Mouse (Mus musculus) bone marrow macrophage, adult 2 months (primary cell): ENCODE measurements around the gene Fblim1. TPM values are rescaled to one million over a fixed set of nuclear protein-coding genes. Genes with fewer than 3 reads are reported as not detected.
A peak's percentile ranks its signal among the peaks of the same experiment; 100 is the strongest.
"Not testable (repeated sequence)": the region's sequence is repeated elsewhere in the genome, so short reads cannot be mapped to it uniquely, and the experiment has no call there.

ENCODE experiments used
- H3K27ac ChIP-seq: 2 replicates; pipeline ENCODE4 v1.5.1; 2012; ENCODE audit warnings: low read depth, low read length; ENCODE audit not compliant: insufficient read depth
- H3K4me1 ChIP-seq: 2 replicates; pipeline ENCODE4 v1.6.1; 2012; ENCODE audit warnings: low read length; ENCODE audit not compliant: control insufficient read depth, insufficient read depth
- H3K4me3 ChIP-seq: 2 replicates; pipeline ENCODE4 v1.5.1; 2012; ENCODE audit warnings: mild to moderate bottlenecking, low read length, moderate library complexity; ENCODE audit not compliant: insufficient read depth
- CTCF ChIP-seq: IDR thresholded peaks from 2 replicates; pipeline ENCODE4 v1.5.1; 2012; ENCODE audit warnings: low read depth, mild to moderate bottlenecking, low read length, moderate library complexity
- POLR2A ChIP-seq: IDR thresholded peaks from 2 replicates; pipeline ENCODE4 v1.6.1; 2012; ENCODE audit warnings: mild to moderate bottlenecking, low read depth, low read length, borderline replicate concordance
- polyA plus RNA-seq: library from polyadenylated mRNA; stranded (reverse); fragments of >200 nt; gene quantifications from 2 replicates; pipeline ENCODE4 v1.2.4, GENCODE M21; 2012; ENCODE audit not compliant: missing spikeins, insufficient read depth, insufficient read length

Fblim1 gene
- polyA plus RNA-seq, 1 experiment, result 65.0 TPM

DNA sequence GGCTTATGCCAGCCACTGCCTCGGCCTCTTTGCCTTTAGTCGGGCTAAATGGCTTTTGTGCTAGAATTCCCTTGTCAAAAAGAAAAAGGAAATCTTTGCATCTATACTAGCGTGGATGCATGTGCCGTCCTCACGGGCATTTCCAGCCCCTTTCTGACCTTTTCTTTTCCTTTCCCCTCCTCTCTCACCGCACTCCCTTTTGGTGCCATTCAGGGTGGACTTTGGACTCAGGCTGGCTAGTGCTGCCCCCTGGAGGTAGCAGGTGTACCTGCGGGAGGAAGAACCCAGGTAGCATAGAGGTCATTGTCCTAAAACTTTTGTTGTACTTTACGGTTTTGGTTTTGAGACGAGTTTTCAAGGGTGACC is 46.0 kb downstream of the Fblim1 start:
- Histone ChIP-seq H3K4me3 (peak overlapping the region; percentile 63), H3K27ac (peak overlapping the region; percentile 95), H3K4me1 (peaks cover 14% of the 10 kb centered on the region)
- TF ChIP-seq CTCF, result peak; percentile 81
- no peak for TF ChIP-seq POLR2A

DNA sequence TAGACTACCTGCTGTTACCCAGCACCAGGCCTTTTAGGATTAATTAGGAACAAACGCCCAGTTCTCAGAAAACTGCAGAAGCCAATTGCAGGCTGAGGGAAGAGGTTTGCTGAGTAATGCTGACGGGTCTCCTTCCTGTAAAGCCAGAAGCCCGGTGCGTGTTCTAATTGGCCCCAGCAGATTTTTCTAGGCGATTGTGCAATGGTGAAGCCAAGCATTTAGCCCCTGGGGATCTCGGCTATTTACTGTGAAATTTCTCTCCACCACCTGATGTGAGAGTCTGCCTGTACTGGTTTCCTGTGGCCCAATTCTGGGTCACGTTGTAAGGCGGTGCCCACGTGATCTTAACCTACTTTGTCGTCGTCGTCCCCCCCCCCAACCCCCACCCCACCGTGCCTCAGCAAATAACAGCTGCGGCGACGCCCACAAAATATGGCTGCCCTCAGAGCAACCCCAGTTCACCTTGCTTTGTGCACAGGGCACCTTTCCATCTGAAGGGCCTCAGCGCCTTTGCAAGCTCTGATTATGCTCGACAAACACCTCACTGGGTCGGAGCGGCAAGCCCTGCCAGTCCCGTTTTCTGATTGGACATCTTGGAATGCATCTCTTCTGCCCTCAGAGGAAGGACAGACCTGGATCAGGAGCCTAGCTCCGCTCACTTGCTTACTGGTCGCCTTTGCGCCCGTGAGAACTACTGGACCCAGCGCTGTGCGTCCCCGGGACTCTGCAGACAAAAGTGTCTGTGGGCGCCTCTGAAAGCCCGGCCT is 46.6 kb downstream of the Fblim1 start:
- H3K27ac ChIP-seq, result peak overlapping the region; percentile 95
- TF ChIP-seq POLR2A (no peak), CTCF (no peak)
- H3K4me1 ChIP-seq, result peaks cover 14% of the 10 kb centered on the region
- H3K4me3 ChIP-seq, result peak overlapping the region; percentile 63

DNA sequence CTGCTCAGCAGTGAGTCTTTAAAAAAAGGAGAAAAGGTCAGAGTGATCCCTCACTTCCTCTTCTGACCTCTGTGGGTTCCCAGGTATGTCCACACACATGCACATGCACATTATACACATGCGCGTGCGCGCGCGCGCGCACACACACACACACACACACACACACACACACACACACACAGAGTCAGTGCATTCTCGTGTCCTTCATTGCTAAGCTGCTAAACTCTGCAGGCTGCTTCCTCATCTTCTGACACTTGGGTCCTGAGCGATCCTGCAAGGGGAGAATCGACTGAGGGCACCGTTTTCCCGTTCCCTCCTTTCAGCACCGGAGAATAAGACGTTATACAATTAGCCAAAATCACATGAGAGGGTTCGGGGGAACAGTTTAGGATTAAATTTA is 47.2 kb downstream of the Fblim1 start:
- peak overlapping the region; percentile 95 for H3K27ac ChIP-seq
- peaks cover 17% of the 10 kb centered on the region for H3K4me1 ChIP-seq
- H3K4me3 ChIP-seq, result peak overlapping the region; percentile 63
- TF ChIP-seq POLR2A, result no peak
- no peak for TF ChIP-seq CTCF

DNA sequence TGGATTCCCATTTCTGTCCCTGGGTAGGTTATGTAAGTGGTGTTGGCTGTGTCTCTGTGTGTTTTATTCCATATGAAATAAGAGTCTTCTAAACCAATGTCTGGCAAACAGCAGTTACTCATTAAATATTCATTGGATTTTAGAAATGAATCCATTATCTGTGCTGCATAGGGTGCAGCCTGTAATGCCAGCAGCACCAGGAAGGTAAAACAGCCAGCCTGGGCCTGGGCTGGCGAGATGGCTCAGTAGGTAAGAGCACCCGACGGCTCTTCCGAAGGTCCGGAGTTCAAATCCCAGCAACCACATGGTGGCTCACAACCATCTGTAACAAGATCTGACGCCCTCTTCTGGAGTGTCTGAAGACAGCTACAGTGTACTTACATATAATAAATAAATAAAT is 49.7 kb downstream of the Fblim1 start:
- H3K4me3 ChIP-seq, H3K27ac ChIP-seq: not testable (repeated sequence)
- peaks cover 29% of the 10 kb centered on the region for H3K4me1 ChIP-seq

DNA sequence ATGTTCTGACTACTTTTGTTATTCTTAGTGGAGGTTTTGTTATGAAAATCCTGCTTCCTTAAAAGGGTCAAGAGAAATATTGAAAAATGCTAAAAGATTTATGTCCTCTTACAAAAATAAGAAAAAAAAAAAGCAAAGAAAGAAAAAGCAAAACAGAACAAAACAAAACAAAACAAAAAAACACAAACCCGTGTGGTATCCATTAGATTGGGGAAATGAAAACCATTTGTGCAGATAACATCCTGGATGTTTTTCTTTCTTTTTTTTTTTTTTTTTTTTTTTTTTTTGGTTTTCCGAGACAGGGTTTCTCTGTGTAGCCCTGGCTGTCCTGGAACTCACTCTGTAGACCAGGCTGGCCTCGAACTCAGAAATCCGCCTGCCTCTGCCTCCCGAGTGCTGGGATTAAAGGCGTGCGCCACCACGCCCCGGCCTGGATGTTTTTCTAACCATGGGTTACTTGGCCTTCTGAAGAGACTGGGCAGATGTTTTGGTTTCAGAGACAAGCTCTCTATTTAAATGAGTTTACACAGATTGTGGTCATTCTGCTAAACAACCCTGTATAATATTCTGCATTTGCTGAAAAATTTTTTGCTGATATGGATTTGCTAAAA is 51.5 kb downstream of the Fblim1 start:
- H3K4me3 ChIP-seq, H3K27ac ChIP-seq: not testable (repeated sequence)
- peaks cover 28% of the 10 kb centered on the region for H3K4me1 ChIP-seq

DNA sequence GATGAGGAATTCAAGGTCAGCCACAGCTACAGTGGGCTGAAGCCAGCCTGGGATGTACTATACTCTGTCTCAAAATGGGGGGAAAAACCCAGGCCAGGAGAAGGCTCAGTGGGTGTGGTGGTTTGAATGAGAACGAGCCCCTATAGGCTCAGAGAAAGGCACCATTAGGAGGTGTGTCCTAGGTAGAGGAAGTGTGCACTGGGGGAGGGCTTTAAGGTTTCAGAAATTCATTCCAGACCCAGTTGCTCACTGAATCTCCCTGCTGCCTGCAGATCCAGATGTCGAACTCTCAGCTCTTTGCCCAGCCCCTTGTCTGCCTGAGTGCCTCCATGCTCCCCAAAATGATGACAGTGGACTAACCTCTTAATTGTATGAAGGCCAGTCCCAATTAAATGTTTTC is 53.4 kb downstream of the Fblim1 start:
- H3K27ac ChIP-seq, result peak overlapping the region; percentile 72
- no peak for TF ChIP-seq POLR2A
- TF ChIP-seq CTCF, result no peak
- peak overlapping the region; percentile 31 for H3K4me3 ChIP-seq
- peaks cover 32% of the 10 kb centered on the region for H3K4me1 ChIP-seq

DNA sequence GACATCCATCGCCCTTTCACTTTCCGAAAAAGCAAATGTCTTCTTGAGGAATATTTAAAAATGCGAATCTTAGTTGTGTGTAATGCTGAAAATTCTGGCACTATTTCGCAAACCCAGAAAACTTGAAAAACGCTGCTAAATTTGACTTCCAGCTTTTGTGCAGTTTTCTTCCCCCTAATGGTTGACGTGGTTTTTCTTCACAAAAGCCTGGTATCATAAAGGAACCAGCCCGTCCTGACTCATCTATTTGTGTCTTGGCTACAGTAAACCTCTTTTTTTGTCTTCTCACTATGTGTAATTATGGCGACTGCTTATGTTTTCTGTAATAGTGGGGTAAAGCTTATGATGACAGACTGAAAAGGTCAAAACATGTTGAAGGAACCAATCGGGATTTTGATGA is 58.6 kb downstream of the Fblim1 start:
- H3K27ac ChIP-seq, result peak overlapping the region; percentile 98
- peaks cover 20% of the 10 kb centered on the region for H3K4me1 ChIP-seq
- TF ChIP-seq POLR2A (no peak), CTCF (no peak)
- H3K4me3 ChIP-seq, result peak overlapping the region; percentile 83

DNA sequence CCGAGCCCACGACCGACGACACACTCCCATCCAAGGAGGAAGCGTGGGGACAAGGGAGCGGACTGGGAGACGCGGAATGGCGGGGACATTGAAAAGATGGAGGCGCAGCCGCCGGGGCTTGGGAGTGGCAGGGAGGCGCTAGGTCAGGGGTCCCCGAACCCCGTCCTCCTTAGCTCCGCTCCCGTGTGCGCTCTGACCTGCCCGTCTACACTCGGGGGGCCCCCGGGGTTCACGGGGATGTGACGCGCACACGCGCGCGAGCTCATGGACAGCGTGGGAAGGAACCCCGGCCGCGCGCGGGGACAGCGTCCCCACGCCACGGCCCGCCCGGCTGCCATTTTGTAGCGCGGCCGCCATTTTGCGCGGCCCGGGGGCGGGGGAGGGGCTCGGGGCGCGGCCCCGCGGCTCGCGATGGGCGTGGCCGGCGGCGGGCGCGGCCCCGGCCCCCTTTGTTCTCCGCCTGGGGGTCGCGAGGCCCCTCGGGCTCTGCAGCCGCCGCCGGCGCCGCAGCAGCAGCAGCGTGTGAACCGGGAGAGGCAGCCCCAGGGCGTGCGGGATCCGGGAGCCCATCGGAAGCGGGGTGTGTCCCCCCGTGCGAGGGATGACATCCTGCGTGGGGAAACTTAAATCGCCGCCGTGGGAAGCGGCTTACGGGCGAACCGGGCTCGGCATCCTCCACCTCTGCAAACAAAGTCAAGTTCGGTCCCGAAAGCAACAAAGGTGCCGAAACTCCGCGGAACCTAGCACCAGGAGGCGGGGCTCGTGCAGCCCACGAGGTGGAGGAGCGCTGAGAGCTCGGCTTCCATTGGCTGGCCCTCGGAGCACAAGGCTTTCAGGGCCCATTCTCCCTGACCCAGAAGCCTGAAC is 59.3 kb downstream of the Fblim1 start:
- Histone ChIP-seq H3K4me1 (peaks cover 20% of the 10 kb centered on the region), H3K4me3 (peak overlapping the region; percentile 83), H3K27ac (peak overlapping the region; percentile 98)
- TF ChIP-seq POLR2A (no peak), CTCF (no peak)

DNA sequence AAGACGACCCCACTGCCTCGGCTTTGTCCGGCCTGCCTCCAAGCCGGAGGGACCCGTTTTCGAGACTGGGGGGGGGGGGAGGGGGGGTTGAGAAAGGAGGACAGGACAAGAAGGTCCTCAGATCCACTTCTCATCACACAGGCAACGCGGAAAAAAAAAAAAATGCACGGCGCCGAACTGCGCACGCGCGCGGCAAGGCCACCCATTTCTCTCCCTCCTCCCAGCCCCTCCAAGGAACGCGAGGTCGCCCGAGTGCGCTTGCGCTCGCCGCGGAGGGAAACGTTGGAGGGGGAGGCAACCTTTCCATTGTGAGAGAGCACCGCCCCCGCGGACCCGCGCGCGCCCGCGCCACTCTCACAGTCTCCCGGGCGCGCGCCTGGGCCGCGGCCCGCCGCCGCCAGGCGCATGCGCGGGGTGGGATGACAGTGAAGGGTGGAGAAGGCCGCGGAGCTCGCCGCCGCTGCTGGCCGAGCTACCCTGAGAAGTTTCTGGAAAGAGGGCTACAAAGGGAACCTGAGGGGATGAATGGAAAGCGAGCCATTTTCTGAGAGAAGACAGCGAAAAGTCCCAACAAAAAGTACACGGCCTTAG is 60.1 kb downstream of the Fblim1 start:
- H3K4me3 ChIP-seq, result peak overlapping the region; percentile 83
- no peak for TF ChIP-seq CTCF
- TF ChIP-seq POLR2A, result peak; percentile 32; the same call in 1 of the 2 replicates
- peaks cover 23% of the 10 kb centered on the region for H3K4me1 ChIP-seq

More for the DNA sequence above, 60.1 kb downstream of the Fblim1 start:
- peak overlapping the region; percentile 98 for H3K27ac ChIP-seq
